Mouse (Mus musculus): ENCODE results near the gene Togaram2.

DNA sequence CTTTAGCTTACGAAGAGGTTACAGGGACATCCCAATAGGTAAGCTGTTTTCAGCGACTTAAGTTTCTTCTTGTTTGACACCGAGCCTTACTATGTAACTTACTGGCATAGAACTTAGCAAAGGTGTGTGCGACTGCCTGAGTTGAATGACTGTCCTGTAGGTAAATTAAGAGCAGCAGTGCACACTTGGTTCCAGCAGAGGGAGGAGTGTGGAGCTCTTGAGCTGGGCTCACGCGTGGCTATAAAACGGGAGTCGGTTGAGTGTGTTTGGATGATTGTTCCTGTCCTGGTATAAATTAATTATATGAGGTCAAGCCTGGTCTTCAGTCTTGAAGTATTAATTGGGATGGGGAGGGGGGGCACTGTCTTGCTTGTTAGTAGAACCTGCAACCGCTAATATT, 23.1 kb upstream of the Togaram2 start:
- no peak for TF ChIP-seq CTCF (IDR thresholded peaks at IDR 0.05; ENCODE audit: borderline replicate concordance, control insufficient read depth, extremely low read depth, insufficient read depth, low read length, poor library complexity)
- no peak for TF ChIP-seq POLR2A (IDR thresholded peaks at IDR 0.05; ENCODE audit: control insufficient read depth, extremely low read depth, insufficient read depth, low read length, poor library complexity)
